Mouse (Mus musculus): ENCODE measurements around the gene Pigf. TPM values are rescaled to one million over a fixed set of nuclear protein-coding genes. Genes with fewer than 3 reads are reported as not detected.

Pigf gene
- polyA plus RNA-seq, 1 experiment from 2014 or later = 39.3 TPM

DNA sequence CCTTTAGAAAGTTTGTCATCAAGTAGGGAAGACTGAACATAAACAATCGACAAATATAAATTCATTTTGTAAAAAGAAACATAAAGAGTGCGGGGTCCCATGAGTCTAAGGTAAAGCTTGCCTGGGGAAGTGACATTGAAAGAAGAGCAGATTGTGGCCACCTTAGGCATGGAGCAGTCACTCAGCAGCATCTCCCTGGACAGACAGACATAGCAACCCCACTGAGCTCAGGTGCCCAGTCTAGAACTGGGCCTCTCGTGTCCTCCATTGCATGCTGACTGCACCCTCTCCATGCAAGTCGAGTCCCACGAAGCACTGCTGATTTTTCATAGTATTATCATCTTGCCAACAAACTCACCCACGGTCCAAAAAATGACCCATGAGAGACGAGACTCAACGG lies 19.6 kb upstream of the Pigf start:
- H3K4me3 ChIP-seq (ENCODE audit: low read length) = no peak overlapping the region
- no peak overlapping the region for H3K4me2 ChIP-seq (replicated peaks; ENCODE audit: low read depth, low read length)
- H3K36me3 ChIP-seq (ENCODE audit: control insufficient read depth, insufficient read depth, low read length) = no peaks in the 10 kb centered on the region
- no peak overlapping the region for H3K9ac ChIP-seq (ENCODE audit: low read depth, low read length)
- no peaks in the 10 kb centered on the region for H3K27me3 ChIP-seq (ENCODE audit: control insufficient read depth, insufficient read depth, low read length)
- 0 out of 2 replicates have a peak, but pooled peaks have one; percentile 49 for ATAC-seq (ENCODE audit: low FRiP score, low TSS enrichment)
- 84% methylated on average over 8 of the region's 8 CpGs for WGBS
- H3K9me3 ChIP-seq (ENCODE audit: control insufficient read depth, low read length) = no peaks in the 10 kb centered on the region
- no peaks in the 10 kb centered on the region for H3K4me1 ChIP-seq (ENCODE audit: control insufficient read depth, insufficient read depth, low read length)
- no peak overlapping the region for H3K27ac ChIP-seq (ENCODE audit: low read depth, low read length)

DNA sequence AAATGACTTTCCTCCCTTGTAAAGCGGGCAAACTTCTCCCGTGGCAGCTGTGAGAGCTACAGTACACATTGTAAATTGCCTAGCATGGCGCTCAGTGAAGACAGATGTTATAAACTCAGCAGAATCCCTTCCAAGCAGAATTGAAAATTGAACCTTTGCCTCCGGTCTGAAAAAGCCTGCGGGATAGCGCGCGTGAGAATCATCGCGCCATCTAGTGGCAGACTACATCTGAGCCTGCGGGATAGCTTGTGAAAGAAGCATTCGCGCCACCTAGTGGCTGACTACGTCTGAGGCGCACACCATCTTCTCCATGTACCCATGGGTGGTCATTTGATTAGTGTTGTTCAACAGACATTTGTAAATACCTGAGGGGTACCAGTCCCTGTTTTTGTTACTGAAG lies 19.2 kb upstream of the Pigf start:
- H3K4me2 ChIP-seq (replicated peaks; ENCODE audit: low read depth, low read length) = no peak overlapping the region
- H3K4me3 ChIP-seq (ENCODE audit: low read length) = no peak overlapping the region
- H3K27ac ChIP-seq (ENCODE audit: low read depth, low read length) = no peak overlapping the region
- H3K4me1 ChIP-seq (ENCODE audit: control insufficient read depth, insufficient read depth, low read length) = no peaks in the 10 kb centered on the region
- H3K9ac ChIP-seq (ENCODE audit: low read depth, low read length) = no peak overlapping the region
- 2% methylated on average over 15 of the region's 15 CpGs for WGBS
- peak; percentile 83 for ATAC-seq (ENCODE audit: low FRiP score, low TSS enrichment)
- H3K36me3 ChIP-seq (ENCODE audit: control insufficient read depth, insufficient read depth, low read length) = no peaks in the 10 kb centered on the region
- no peaks in the 10 kb centered on the region for H3K9me3 ChIP-seq (ENCODE audit: control insufficient read depth, low read length)
- no peaks in the 10 kb centered on the region for H3K27me3 ChIP-seq (ENCODE audit: control insufficient read depth, insufficient read depth, low read length)

DNA sequence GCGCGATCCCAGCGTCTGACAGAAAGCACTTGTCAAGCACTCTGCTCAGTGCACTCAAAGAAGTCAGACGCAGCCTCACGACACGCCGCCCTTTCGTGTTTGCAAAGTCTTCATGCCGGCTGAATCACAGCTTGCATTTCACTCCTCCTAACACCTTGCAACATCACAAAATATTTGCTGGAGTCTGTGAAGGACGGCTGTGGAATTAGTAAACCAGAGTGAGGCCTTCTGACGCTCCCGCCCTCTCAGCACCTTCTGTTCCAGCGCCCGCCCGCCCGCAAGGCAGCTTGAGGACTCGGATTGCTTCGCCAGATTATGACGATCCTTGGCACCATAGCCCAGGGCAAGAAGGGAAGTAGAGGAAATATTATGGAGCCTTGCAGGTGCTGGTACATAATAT lies 16.5 kb upstream of the Pigf start:
- Histone ChIP-seq H3K4me2 (replicated peaks; ENCODE audit: low read depth, low read length) (no peak overlapping the region), H3K9ac (ENCODE audit: low read depth, low read length) (no peak overlapping the region), H3K36me3 (ENCODE audit: control insufficient read depth, insufficient read depth, low read length) (no peaks in the 10 kb centered on the region), H3K4me3 (ENCODE audit: low read length) (no peak overlapping the region), H3K27ac (ENCODE audit: low read depth, low read length) (no peak overlapping the region), H3K27me3 (ENCODE audit: control insufficient read depth, insufficient read depth, low read length) (no peaks in the 10 kb centered on the region), H3K4me1 (ENCODE audit: control insufficient read depth, insufficient read depth, low read length) (no peaks in the 10 kb centered on the region), H3K9me3 (ENCODE audit: control insufficient read depth, low read length) (no peaks in the 10 kb centered on the region)
- no peak for ATAC-seq (ENCODE audit: low FRiP score, low TSS enrichment)
- 74% methylated on average over 19 of the region's 19 CpGs for WGBS

DNA sequence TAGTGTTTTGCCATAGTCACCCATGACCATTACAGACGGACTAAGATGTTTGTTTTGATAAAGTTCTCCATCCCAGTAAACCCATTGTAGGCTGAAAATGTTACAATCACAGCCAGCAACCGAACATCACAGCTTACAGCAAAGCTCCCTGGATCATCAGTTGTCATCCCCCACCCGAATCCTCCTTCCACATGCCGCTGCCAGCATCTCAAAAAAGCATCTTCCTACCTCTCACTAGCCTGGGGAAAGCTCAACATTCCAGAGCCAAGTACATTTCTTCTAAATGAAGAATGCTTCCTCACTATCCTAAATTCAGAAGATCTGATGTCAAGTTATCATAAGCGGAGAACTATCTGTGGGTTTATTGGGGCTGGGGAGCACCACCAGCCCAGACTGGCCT lies 13.3 kb upstream of the Pigf start:
- peaks cover 8% of the 10 kb centered on the region; the same call in 1 of the 2 replicates for H3K36me3 ChIP-seq (ENCODE audit: control insufficient read depth, insufficient read depth, low read length)
- no peak overlapping the region for H3K4me3 ChIP-seq (ENCODE audit: low read length)
- 89% methylated on average over 5 of the region's 5 CpGs for WGBS
- no peak overlapping the region for H3K9ac ChIP-seq (ENCODE audit: low read depth, low read length)
- H3K4me1 ChIP-seq (ENCODE audit: control insufficient read depth, insufficient read depth, low read length) = no peaks in the 10 kb centered on the region
- H3K4me2 ChIP-seq (replicated peaks; ENCODE audit: low read depth, low read length) = no peak overlapping the region
- H3K9me3 ChIP-seq (ENCODE audit: control insufficient read depth, low read length) = no peaks in the 10 kb centered on the region
- no peak overlapping the region for H3K27ac ChIP-seq (ENCODE audit: low read depth, low read length)
- no peak for ATAC-seq (ENCODE audit: low FRiP score, low TSS enrichment)
- no peaks in the 10 kb centered on the region for H3K27me3 ChIP-seq (ENCODE audit: control insufficient read depth, insufficient read depth, low read length)

DNA sequence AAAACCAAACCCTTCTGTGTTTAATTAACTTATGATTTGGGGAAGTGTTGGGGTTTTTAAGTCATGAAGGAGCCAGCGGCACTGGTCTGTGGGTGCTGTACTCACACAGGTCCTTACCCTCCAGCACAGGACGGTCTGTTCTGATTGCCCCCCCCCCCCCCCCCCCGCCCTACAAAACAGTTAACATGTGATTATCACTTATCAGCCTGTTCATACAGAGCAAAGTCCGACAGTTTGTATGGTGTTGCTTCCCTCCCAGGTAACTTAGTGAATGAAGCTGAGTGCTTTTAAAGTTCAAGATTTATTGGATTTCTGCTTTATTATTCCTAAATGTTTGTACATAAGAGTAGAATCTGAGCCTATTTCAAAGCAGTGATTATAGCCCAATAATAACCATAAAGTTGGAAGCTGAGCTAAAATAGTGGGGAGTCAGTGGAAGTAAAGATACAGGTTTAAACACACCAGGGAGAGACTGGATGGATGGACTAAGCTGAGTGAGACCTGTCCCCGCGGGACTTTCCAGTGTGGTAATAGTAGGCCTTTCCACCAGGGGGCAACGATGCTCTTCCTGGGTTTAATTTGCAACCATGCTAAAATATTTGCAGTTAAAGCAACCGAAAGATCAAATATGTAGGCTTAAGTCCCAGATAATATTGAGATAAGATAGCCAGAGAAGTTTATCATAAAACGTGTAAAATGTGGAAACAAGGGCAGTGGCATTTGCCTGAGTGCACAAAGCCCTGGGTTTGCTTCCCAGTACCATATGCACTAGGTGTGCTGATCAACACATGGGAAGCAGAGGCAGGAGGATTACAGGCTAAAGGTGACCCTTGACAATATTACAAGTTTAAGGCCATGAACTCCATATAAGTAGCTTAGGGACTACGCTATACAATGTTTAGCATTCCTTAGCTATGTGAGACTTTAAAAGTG lies 11.2 kb upstream of the Pigf start:
- Histone ChIP-seq H3K4me1 (ENCODE audit: control insufficient read depth, insufficient read depth, low read length) (no peaks in the 10 kb centered on the region), H3K9ac (ENCODE audit: low read depth, low read length) (no peak overlapping the region), H3K36me3 (ENCODE audit: control insufficient read depth, insufficient read depth, low read length) (peaks cover 10% of the 10 kb centered on the region; the same call in 1 of the 2 replicates), H3K4me2 (replicated peaks; ENCODE audit: low read depth, low read length) (no peak overlapping the region), H3K27me3 (ENCODE audit: control insufficient read depth, insufficient read depth, low read length) (no peaks in the 10 kb centered on the region), H3K9me3 (ENCODE audit: control insufficient read depth, low read length) (no peaks in the 10 kb centered on the region), H3K4me3 (ENCODE audit: low read length) (no peak overlapping the region), H3K27ac (ENCODE audit: low read depth, low read length) (no peak overlapping the region)
- no peak for ATAC-seq (ENCODE audit: low FRiP score, low TSS enrichment)
- WGBS = 63% methylated on average over 10 of the region's 10 CpGs

DNA sequence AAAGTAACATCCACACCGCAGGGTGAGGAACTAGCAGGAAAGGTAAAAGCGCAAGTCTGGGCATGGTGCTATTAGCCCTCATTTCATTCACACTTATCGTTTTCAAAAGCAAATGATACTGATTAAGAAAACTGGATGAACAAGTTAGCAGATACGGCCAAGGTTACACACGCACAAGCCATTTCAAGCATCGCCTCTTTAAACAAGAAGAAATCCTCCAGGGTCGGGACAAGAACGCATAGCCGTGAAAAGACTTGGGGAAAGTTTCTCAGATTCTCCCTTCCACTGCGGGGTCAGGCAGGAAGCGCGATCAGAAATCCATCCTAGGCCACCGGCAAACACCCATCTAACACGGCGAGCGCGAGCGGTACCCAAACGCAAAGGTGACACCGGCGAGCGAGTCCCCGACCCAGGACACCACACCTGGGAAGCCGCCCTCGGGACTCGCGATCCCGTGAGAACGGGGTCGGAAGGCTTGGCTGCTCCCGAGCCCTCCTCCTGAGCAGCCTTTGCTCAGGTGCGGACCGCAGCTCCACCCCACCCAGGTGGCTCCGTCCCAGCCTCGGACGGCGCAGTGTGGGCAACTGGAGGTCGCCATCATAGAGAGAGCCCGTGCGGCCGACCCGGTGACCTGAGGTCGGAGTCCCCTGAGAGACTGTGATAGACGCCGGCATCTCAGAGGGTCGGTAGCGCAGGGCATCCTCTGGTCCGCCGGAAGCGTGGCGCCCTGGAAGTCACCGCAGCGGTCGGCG lies 539 bp downstream of the Pigf start:
- Histone ChIP-seq H3K27me3 (ENCODE audit: control insufficient read depth, insufficient read depth, low read length) (no peaks in the 10 kb centered on the region), H3K4me3 (ENCODE audit: low read length) (peak overlapping the region; percentile 94), H3K9ac (ENCODE audit: low read depth, low read length) (peak overlapping the region; percentile 75), H3K27ac (ENCODE audit: low read depth, low read length) (no peak overlapping the region), H3K36me3 (ENCODE audit: control insufficient read depth, insufficient read depth, low read length) (peaks cover 7% of the 10 kb centered on the region), H3K4me2 (replicated peaks; ENCODE audit: low read depth, low read length) (peak overlapping the region; percentile 97), H3K4me1 (ENCODE audit: control insufficient read depth, insufficient read depth, low read length) (peaks cover 4% of the 10 kb centered on the region), H3K9me3 (ENCODE audit: control insufficient read depth, low read length) (0 out of 2 replicates have a peak, but pooled peaks cover 2% of the 10 kb centered on the region)
- no peak for ATAC-seq (ENCODE audit: low FRiP score, low TSS enrichment)
- 1% methylated on average over 55 of the region's 55 CpGs for WGBS

DNA sequence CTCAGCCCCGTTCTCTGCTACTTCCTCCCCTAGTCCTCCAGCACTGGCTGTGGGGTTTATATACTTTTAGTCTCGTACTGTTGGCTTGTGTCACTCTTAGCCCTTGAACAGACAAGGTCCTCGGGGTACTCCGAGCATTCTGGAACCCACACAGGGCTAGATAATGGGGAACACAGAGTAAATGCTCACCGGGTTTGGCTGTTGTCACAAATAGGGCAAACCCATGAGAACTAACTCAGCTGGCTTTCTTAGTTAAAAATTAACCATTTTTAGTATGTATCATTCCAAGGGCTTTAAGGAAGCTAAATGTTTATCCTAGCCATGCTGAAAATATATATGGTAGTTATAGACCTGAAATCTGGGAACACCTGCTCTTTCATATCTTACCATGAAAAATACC lies 5.5 kb downstream of the Pigf start:
- no peak overlapping the region for H3K4me3 ChIP-seq (ENCODE audit: low read length)
- H3K27ac ChIP-seq (ENCODE audit: low read depth, low read length) = no peak overlapping the region
- no peak overlapping the region for H3K4me2 ChIP-seq (replicated peaks; ENCODE audit: low read depth, low read length)
- no peaks in the 10 kb centered on the region for H3K9me3 ChIP-seq (ENCODE audit: control insufficient read depth, low read length)
- H3K9ac ChIP-seq (ENCODE audit: low read depth, low read length) = no peak overlapping the region
- peaks cover 12% of the 10 kb centered on the region; the same call in 1 of the 2 replicates for H3K36me3 ChIP-seq (ENCODE audit: control insufficient read depth, insufficient read depth, low read length)
- H3K27me3 ChIP-seq (ENCODE audit: control insufficient read depth, insufficient read depth, low read length) = no peaks in the 10 kb centered on the region
- ATAC-seq (ENCODE audit: low FRiP score, low TSS enrichment) = no peak
- H3K4me1 ChIP-seq (ENCODE audit: control insufficient read depth, insufficient read depth, low read length) = no peaks in the 10 kb centered on the region
- 89% methylated on average over 5 of the region's 5 CpGs for WGBS

DNA sequence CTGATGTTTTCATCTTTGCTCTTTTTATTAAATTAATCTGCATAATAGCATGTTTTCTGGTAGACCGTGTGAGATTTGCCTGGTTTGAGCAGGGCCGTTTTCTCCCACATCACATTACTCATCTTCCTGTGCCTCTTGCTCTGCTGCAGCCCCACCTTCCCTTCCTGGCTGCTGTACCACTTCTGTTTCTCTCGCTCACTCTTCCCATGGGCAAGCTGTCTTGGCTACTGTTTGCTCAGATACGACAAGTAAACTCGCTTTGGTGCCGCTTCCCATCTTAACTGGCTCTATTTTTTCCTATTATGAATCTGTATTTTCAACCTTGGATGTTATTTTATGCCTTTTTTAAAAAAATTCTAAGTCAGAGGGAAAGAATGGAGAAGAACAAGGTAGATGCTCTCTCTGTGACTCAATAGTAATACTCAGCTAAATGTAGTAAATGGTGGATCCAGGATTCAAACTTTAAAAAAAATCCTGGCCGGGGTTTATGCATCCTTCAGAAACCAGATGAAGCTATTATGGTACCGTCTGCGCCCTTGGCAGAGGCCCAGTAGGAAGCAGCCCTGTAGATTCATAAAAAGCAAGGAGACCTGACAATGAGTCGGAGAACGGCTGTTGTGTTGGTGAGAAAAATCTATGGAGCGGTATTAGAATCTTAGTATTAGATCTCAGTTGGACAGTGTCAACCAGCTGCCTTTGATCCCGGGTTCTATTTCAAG lies 13.7 kb downstream of the Pigf start:
- ATAC-seq (ENCODE audit: low FRiP score, low TSS enrichment) = no peak
- H3K36me3 ChIP-seq (ENCODE audit: control insufficient read depth, insufficient read depth, low read length) = peaks cover 8% of the 10 kb centered on the region; the same call in 1 of the 2 replicates
- no peaks in the 10 kb centered on the region for H3K27me3 ChIP-seq (ENCODE audit: control insufficient read depth, insufficient read depth, low read length)
- no peak overlapping the region for H3K9ac ChIP-seq (ENCODE audit: low read depth, low read length)
- H3K9me3 ChIP-seq (ENCODE audit: control insufficient read depth, low read length) = no peaks in the 10 kb centered on the region
- no peak overlapping the region for H3K27ac ChIP-seq (ENCODE audit: low read depth, low read length)
- H3K4me2 ChIP-seq (replicated peaks; ENCODE audit: low read depth, low read length) = no peak overlapping the region
- no peaks in the 10 kb centered on the region for H3K4me1 ChIP-seq (ENCODE audit: control insufficient read depth, insufficient read depth, low read length)
- no peak overlapping the region for H3K4me3 ChIP-seq (ENCODE audit: low read length)
- WGBS = 90% methylated on average over 13 of the region's 13 CpGs
